Mouse (Mus musculus) bone marrow, adult 2 months (tissue): ENCODE data around the gene Trex1. TPM values are rescaled to one million over a fixed set of nuclear protein-coding genes. Genes with fewer than 3 reads are reported as not detected.

Source experiments
- H3K27ac ChIP-seq: fragments of 200-500 bp; 2 replicates; pipeline ENCODE4 v1.5.1; 2012; ENCODE audit warnings: low read depth, mild to moderate bottlenecking, control low read depth, inconsistent platforms, low read length; ENCODE audit not compliant: control insufficient read depth, poor library complexity, insufficient read depth
- H3K4me1 ChIP-seq: fragments of 200-500 bp; 2 replicates; pipeline ENCODE4 v1.6.1; 2011; ENCODE audit warnings: low read length; ENCODE audit not compliant: control insufficient read depth, insufficient read depth
- H3K4me3 ChIP-seq: fragments of 200-500 bp; replicated peaks from 2 replicates; pipeline ENCODE3; 2011; ENCODE audit warnings: mild to moderate bottlenecking, low read depth, low read length, control low read depth; ENCODE audit not compliant: control insufficient read depth
- CTCF ChIP-seq: fragments of 200-500 bp; IDR thresholded peaks from 2 replicates; pipeline ENCODE4 v1.5.1; 2011; ENCODE audit warnings: low read length, control low read depth; ENCODE audit not compliant: control insufficient read depth, insufficient read depth
- POLR2A ChIP-seq: fragments of 200-500 bp; IDR thresholded peaks from 2 replicates; pipeline ENCODE4 v1.6.1; 2011; ENCODE audit warnings: low read depth, mild to moderate bottlenecking, control low read depth, low read length, borderline replicate concordance; ENCODE audit not compliant: control insufficient read depth
- WGBS: fragments of 180-500 bp; shearing (Covaris S2); methylation state at CpG from one replicate; pipeline ENCODE4 v1.1.7; 2018; 5-methylcytosine and 5-hydroxymethylcytosine counted together
- polyA plus RNA-seq: library from polyadenylated mRNA; stranded (reverse); fragments of >200 nt; gene quantifications from 2 replicates; pipeline ENCODE4 v1.2.4, GENCODE M21; 2011; ENCODE audit warnings: low replicate concordance; ENCODE audit not compliant: missing spikeins, insufficient read depth, insufficient read length

The Trex1 gene
- polyA plus RNA-seq, 1 experiment = 19.5 TPM

- TF ChIP-seq POLR2A (no peak), CTCF (no peak)
- H3K4me3 ChIP-seq = no peak overlapping the region
- H3K27ac ChIP-seq = no peak overlapping the region
- WGBS = 43% methylated on average over 20 of the region's 20 CpGs
- no peaks in the 10 kb centered on the region; the same call in 1 of the 2 replicates for H3K4me1 ChIP-seq
These were observed 40.9 kb upstream of the Trex1 start for GRCm38 (mm10) chr9:109100307-109100928.

GRCm38 (mm10) chr9:109098969-109099368 is 39.4 kb upstream of the Trex1 start:
- Histone ChIP-seq H3K4me3 (no peak overlapping the region), H3K27ac (no peak overlapping the region), H3K4me1 (no peaks in the 10 kb centered on the region; the same call in 1 of the 2 replicates)
- WGBS = 89% methylated on average over 6 of the region's 6 CpGs
- TF ChIP-seq POLR2A (no peak), CTCF (no peak)

GRCm38 (mm10) chr9:109098366-109098765 is 38.8 kb upstream of the Trex1 start:
- TF ChIP-seq CTCF (no peak), POLR2A (no peak)
- WGBS = 83% methylated on average over 8 of the region's 8 CpGs
- H3K27ac ChIP-seq = no peak overlapping the region

GRCm38 (mm10) chr9:109097831-109098230 is 38.3 kb upstream of the Trex1 start:
- 76% methylated on average over 5 of the region's 5 CpGs for WGBS
- no peak overlapping the region for H3K4me3 ChIP-seq
- H3K4me1 ChIP-seq = no peaks in the 10 kb centered on the region; the same call in 1 of the 2 replicates
- no peak for TF ChIP-seq POLR2A
- TF ChIP-seq CTCF = no peak
- no peak overlapping the region; the same call in 1 of the 2 replicates for H3K27ac ChIP-seq

More at GRCm38 (mm10) chr9:109098366-109098765, 38.8 kb upstream of the Trex1 start:
- Histone ChIP-seq H3K4me1 (no peaks in the 10 kb centered on the region; the same call in 1 of the 2 replicates), H3K4me3 (no peak overlapping the region)

- Histone ChIP-seq H3K4me3 (no peak overlapping the region), H3K27ac (no peak overlapping the region), H3K4me1 (no peaks in the 10 kb centered on the region; the same call in 1 of the 2 replicates)
- TF ChIP-seq CTCF (no peak), POLR2A (no peak)
- 74% methylated on average over 6 of the region's 6 CpGs for WGBS
These were observed 37.8 kb upstream of the Trex1 start for GRCm38 (mm10) chr9:109097291-109097690.

GRCm38 (mm10) chr9:109096856-109097255 is 37.3 kb upstream of the Trex1 start:
- Histone ChIP-seq H3K4me3 (no peak overlapping the region), H3K27ac (no peak overlapping the region), H3K4me1 (no peaks in the 10 kb centered on the region; the same call in 1 of the 2 replicates)
- WGBS = 84% methylated on average over 6 of the region's 6 CpGs
- TF ChIP-seq POLR2A = no peak
- TF ChIP-seq CTCF = no peak

GRCm38 (mm10) chr9:109096251-109096661 is 36.7 kb upstream of the Trex1 start:
- Histone ChIP-seq H3K27ac (no peak overlapping the region), H3K4me1 (no peaks in the 10 kb centered on the region; the same call in 1 of the 2 replicates), H3K4me3 (no peak overlapping the region)
- TF ChIP-seq CTCF (no peak), POLR2A (no peak)
- 88% methylated on average over 9 of the region's 9 CpGs for WGBS

GRCm38 (mm10) chr9:109095137-109095982 is 35.8 kb upstream of the Trex1 start, which contains the start of gene Plxnb1:
Gene Plxnb1, plus strand, starts transcription at chr9:109095389.
- under 1% methylated on average over 102 of the region's 102 CpGs for WGBS
- Histone ChIP-seq H3K27ac (peak within 1 kb of the TSS; percentile 19; the same call in 1 of the 2 replicates), H3K4me1 (no peaks in the 10 kb centered on the region; the same call in 1 of the 2 replicates), H3K4me3 (peak within 1 kb of the TSS; percentile 36)
- TF ChIP-seq POLR2A = no peak
- no peak for TF ChIP-seq CTCF

- H3K4me1 ChIP-seq = no peaks in the 10 kb centered on the region; the same call in 1 of the 2 replicates
- no peak overlapping the region for H3K27ac ChIP-seq
- 5% methylated on average over 21 of the region's 21 CpGs for WGBS
- H3K4me3 ChIP-seq = peak overlapping the region; percentile 33
- TF ChIP-seq POLR2A (no peak), CTCF (no peak)
These were observed 35.1 kb upstream of the Trex1 start for GRCm38 (mm10) chr9:109094553-109095136.
